Mouse (Mus musculus) forebrain, embryonic 14.5 days (tissue): Measurements from ENCODE around the gene Phf1. TPM values are rescaled to one million over a fixed set of nuclear protein-coding genes. Genes with fewer than 3 reads are reported as not detected.

Experiments
- ATAC-seq: fragments of 200-750 bp; cut with Nextera tagmentation; 2 replicates; pipeline ENCODE4 v1.8.0; 2017; ENCODE audit warnings: mild to moderate bottlenecking, moderate library complexity
- DNase-seq: peaks from one replicate; pipeline ENCODE4 v3.0.0-alpha.2; 2015; ENCODE audit warnings: low spot score
- H3K27ac ChIP-seq: fragments of 300-500 bp; sonication (generic); 2 replicates; pipeline ENCODE4 v1.5.1; 2014; ENCODE audit warnings: low read depth, mild to moderate bottlenecking, control low read depth, low read length, moderate library complexity
- H3K27me3 ChIP-seq: fragments of 300-500 bp; sonication (generic); replicated peaks from 2 replicates; pipeline ENCODE4 v1.6.1; 2014; ENCODE audit warnings: low read length, control low read depth, mixed read lengths; ENCODE audit not compliant: control insufficient read depth, insufficient read depth
- H3K36me3 ChIP-seq: fragments of 300-500 bp; sonication (generic); 2 replicates; pipeline ENCODE4 v1.6.1; 2014; ENCODE audit warnings: low read length, control low read depth; ENCODE audit not compliant: control insufficient read depth, insufficient read depth
- H3K4me1 ChIP-seq: fragments of 300-500 bp; sonication (generic); 2 replicates; pipeline ENCODE4 v1.6.1; 2014; ENCODE audit warnings: antibody characterized with exemption, low read length, control low read depth; ENCODE audit not compliant: control insufficient read depth, insufficient read depth
- H3K4me2 ChIP-seq: fragments of 300-500 bp; sonication (generic); 2 replicates; pipeline ENCODE4 v1.6.1; 2014; ENCODE audit warnings: mild to moderate bottlenecking, control low read depth, low read length
- H3K4me3 ChIP-seq: fragments of 300-500 bp; sonication (generic); 2 replicates; pipeline ENCODE4 v1.5.1; 2014; ENCODE audit warnings: low read depth, low read length, control low read depth
- H3K9ac ChIP-seq: fragments of 300-500 bp; sonication (generic); 2 replicates; pipeline ENCODE4 v1.6.1; 2014; ENCODE audit warnings: mild to moderate bottlenecking, low read length, control low read depth, moderate library complexity
- H3K9me3 ChIP-seq: fragments of 300-500 bp; sonication (generic); replicated peaks from 2 replicates; pipeline ENCODE4 v1.6.1; 2016; ENCODE audit warnings: low read length, control low read depth, mixed read lengths; ENCODE audit not compliant: control insufficient read depth
- WGBS: fragments of 180-500 bp; shearing (Covaris S2); extraction: QIAGEN DNeasy Blood & Tissue Kit; methylation state at CpG from one replicate; pipeline ENCODE4 v1.1.7; 2014; 5-methylcytosine and 5-hydroxymethylcytosine counted together
- polyA plus RNA-seq: library from polyadenylated mRNA; unstranded; fragments of >200 nt; fragmentation: Nextera tagmentation; extraction: Ambion mirVana; gene quantifications from 2 replicates; pipeline ENCODE4 v1.2.1, GENCODE M21; 2014

Gene Phf1
- polyA plus RNA-seq, 1 experiment from 2014 or later, result 10.0 TPM

DNA sequence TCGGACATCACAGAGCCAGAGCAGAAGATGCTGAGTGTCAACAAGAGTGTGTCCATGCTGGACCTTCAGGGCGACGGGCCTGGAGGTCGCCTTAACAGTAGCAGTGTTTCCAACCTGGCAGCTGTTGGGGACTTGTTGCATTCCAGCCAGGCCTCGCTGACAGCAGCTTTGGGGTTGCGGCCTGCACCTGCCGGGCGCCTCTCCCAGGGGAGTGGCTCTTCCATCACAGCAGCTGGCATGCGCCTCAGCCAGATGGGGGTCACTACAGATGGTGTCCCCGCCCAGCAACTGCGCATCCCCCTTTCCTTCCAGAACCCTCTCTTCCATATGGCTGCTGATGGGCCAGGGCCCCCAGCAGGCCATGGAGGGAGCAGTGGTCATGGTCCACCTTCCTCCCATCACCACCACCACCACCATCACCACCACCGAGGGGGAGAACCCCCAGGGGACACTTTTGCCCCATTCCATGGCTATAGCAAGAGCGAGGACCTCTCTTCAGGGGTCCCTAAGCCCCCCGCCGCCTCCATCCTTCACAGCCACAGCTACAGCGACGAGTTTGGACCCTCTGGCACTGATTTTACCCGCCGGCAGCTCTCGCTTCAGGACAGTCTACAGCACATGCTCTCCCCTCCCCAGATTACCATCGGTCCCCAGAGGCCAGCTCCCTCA lies 28.9 kb downstream of the Phf1 start:
- no peaks in the 10 kb centered on the region for H3K27me3 ChIP-seq
- H3K4me3 ChIP-seq, result no peak overlapping the region
- H3K36me3 ChIP-seq, result peaks cover 96% of the 10 kb centered on the region
- no peak overlapping the region for H3K9ac ChIP-seq
- 93% methylated on average over 21 of the region's 21 CpGs for WGBS
- no peaks in the 10 kb centered on the region for H3K9me3 ChIP-seq
- DNase-seq, result no peak
- H3K4me1 ChIP-seq, result no peaks in the 10 kb centered on the region
- no peak overlapping the region for H3K27ac ChIP-seq
- ATAC-seq, result no peak
- no peak overlapping the region for H3K4me2 ChIP-seq

DNA sequence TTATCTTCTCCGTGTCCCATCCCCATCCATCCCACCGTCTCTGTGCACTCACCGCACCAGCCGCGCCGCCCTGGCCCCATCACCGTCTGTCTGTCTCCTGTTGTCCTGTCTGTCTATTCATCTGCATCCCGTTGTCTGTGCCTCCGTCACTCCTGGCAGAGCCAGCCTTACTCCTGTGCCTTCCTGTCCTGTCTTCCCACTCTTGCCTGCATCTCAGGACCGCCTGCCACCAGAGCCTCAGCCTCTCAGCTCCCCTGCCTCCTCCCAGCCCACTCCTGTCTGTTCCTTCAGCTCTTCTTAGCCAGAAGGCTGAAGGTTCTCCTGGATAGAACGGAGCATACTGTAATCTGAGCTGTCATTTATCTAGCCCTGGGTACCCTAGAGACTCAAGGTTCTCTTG lies 34.1 kb downstream of the Phf1 start:
- no peak overlapping the region for H3K4me2 ChIP-seq
- DNase-seq (no peak), ATAC-seq (no peak)
- H3K27ac ChIP-seq, result no peak overlapping the region
- no peak overlapping the region for H3K4me3 ChIP-seq
- no peaks in the 10 kb centered on the region; the same call in 1 of the 2 replicates for H3K4me1 ChIP-seq
- H3K36me3 ChIP-seq, result peaks cover 79% of the 10 kb centered on the region
- H3K27me3 ChIP-seq, result no peaks in the 10 kb centered on the region
- H3K9ac ChIP-seq, result no peak overlapping the region
- no peaks in the 10 kb centered on the region for H3K9me3 ChIP-seq
- WGBS, result 87% methylated on average over 11 of the region's 11 CpGs

DNA sequence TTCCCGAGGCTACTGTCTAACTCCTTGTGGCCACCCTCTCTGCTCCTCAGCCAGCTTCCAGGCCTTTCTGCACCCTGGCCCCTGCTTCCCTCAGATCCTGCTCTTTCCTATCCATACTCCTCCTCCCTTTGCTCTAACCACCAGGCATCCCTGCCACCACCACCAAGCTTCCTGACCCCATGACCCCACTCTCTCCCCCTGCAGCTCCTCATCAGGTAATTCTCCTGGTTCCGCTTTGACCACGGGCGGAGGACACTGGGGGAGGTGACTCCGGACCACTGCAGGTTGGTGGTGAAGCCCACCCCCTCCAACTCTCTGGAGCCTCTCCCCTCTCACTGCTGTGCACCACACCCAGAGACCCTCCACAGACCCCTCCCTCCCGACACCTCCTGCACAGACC lies 34.6 kb downstream of the Phf1 start:
- DNase-seq (no peak), ATAC-seq (no peak)
- H3K9ac ChIP-seq, result no peak overlapping the region
- no peaks in the 10 kb centered on the region for H3K27me3 ChIP-seq
- no peaks in the 10 kb centered on the region for H3K9me3 ChIP-seq
- H3K36me3 ChIP-seq, result peaks cover 74% of the 10 kb centered on the region
- H3K4me1 ChIP-seq, result peaks cover 4% of the 10 kb centered on the region
- H3K4me2 ChIP-seq, result no peak overlapping the region
- no peak overlapping the region for H3K4me3 ChIP-seq
- H3K27ac ChIP-seq, result no peak overlapping the region
- WGBS, result 90% methylated on average over 6 of the region's 6 CpGs

- Histone ChIP-seq H3K27me3 (no peaks in the 10 kb centered on the region), H3K36me3 (peaks cover 67% of the 10 kb centered on the region)
- ATAC-seq, result no peak
Measured at GRCm38 (mm10) chr17:26968200-26968611, 35.4 kb downstream of the Phf1 start.

DNA sequence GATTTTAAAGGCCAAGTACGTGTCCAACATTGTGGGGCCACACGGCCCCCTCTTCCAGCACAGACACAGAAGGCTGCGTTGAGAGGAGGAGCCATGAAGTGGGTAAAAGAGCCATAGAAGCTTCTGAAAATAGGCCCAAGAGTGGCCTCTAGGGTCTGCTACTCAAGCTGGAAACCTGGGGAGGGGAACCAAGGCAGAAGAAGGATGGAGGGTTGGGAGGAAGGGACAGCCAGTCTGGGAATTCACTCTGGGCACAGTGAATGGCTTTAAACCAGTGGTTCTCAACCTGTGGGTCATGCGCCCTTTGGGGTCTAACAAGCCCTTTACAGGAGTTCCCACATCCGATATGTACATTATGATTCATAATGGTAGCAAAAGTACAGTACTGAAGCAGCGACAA lies 36.4 kb downstream of the Phf1 start:
- no peak overlapping the region for H3K4me2 ChIP-seq
- H3K9me3 ChIP-seq, result no peaks in the 10 kb centered on the region
- H3K4me1 ChIP-seq, result peaks cover 13% of the 10 kb centered on the region
- H3K27ac ChIP-seq, result no peak overlapping the region
- no peak overlapping the region for H3K4me3 ChIP-seq
- DNase-seq (no peak), ATAC-seq (no peak)
- peaks cover 60% of the 10 kb centered on the region for H3K36me3 ChIP-seq
- no peak overlapping the region for H3K9ac ChIP-seq
- no peaks in the 10 kb centered on the region for H3K27me3 ChIP-seq
- WGBS, result 81% methylated on average over 6 of the region's 6 CpGs

More at GRCm38 (mm10) chr17:26968200-26968611, 35.4 kb downstream of the Phf1 start:
- H3K27ac ChIP-seq, result no peak overlapping the region
- no peak for DNase-seq
- peaks cover 5% of the 10 kb centered on the region for H3K4me1 ChIP-seq
- H3K4me2 ChIP-seq, result no peak overlapping the region
- H3K4me3 ChIP-seq, result no peak overlapping the region
- no peaks in the 10 kb centered on the region for H3K9me3 ChIP-seq
- H3K9ac ChIP-seq, result no peak overlapping the region
- WGBS, result 80% methylated on average over 6 of the region's 6 CpGs

DNA sequence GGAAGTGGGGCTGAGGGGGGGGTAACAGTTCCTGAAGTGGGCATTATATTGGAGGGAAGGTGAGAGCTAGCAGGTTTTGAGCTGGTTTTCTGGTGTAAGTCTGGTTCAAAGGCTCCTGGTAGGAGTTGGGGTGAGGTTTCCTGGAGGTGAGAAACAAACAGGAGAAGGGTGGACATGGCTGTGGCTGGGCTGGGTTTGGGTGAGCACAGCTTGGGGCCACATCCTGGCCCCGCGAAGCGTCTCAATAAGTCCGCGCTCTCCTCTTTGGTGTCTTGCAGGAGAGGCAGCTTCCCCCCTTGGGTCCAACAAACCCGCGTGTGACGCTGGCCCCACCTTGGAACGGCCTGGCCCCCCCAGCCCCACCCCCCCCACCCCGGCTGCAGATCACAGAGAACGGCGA lies 37.4 kb downstream of the Phf1 start:
- Histone ChIP-seq H3K27ac (no peak overlapping the region), H3K9me3 (no peaks in the 10 kb centered on the region), H3K4me2 (no peak overlapping the region), H3K4me1 (peaks cover 15% of the 10 kb centered on the region), H3K36me3 (peaks cover 60% of the 10 kb centered on the region), H3K27me3 (no peaks in the 10 kb centered on the region), H3K9ac (no peak overlapping the region), H3K4me3 (no peak overlapping the region)
- 76% methylated on average over 10 of the region's 12 CpGs for WGBS
- DNase-seq (no peak), ATAC-seq (no peak)

GRCm38 (mm10) chr17:26971247-26971905 lies 38.5 kb downstream of the Phf1 start:
- no peak for ATAC-seq
- Histone ChIP-seq H3K4me1 (peaks cover 15% of the 10 kb centered on the region), H3K4me3 (no peak overlapping the region), H3K27me3 (no peaks in the 10 kb centered on the region), H3K9ac (no peak overlapping the region), H3K9me3 (no peaks in the 10 kb centered on the region), H3K27ac (no peak overlapping the region), H3K36me3 (peaks cover 60% of the 10 kb centered on the region), H3K4me2 (no peak overlapping the region)
- DNase-seq, result no peak
- 50% methylated on average over 8 of the region's 8 CpGs for WGBS

DNA sequence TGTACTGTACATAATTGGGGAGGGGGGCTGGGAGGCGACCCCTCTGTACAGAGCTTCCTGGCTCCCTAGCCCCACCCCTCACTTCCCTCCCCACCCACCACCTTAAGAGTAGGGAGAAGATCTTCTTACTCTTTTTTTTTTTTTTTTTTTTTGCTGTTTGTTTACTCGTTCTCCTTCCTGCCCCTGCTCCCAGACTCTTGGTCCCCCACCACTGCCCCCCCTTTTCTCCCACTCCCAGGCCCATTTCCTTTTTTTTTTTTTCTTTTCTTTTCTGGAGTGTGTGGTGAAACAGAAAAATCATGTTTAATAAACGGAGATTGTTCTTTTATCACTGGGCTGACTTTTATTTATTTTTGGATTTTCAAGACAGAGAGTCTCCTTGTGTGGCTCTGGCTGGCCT lies 39.3 kb downstream of the Phf1 start:
- no peaks in the 10 kb centered on the region for H3K9me3 ChIP-seq
- H3K9ac ChIP-seq, result peak overlapping the region; percentile 84
- no peaks in the 10 kb centered on the region for H3K27me3 ChIP-seq
- peaks cover 60% of the 10 kb centered on the region for H3K36me3 ChIP-seq
- no peak for DNase-seq
- no peak overlapping the region for H3K27ac ChIP-seq
- peak overlapping the region; percentile 95 for H3K4me2 ChIP-seq
- peak overlapping the region; percentile 84 for H3K4me3 ChIP-seq
- 8% methylated on average over 3 of the region's 3 CpGs for WGBS
- peaks cover 18% of the 10 kb centered on the region for H3K4me1 ChIP-seq
- no peak for ATAC-seq
